In genomic region chr2:43217119-43217518, GRCm38 (mm10) we compare ENCODE assay signal across 19 mouse cellular contexts.
"Had no signal": no experiment of that assay in that cellular context is flagged by ENCODE, and none has a peak within 500 bp of the region (broad histone marks: within the 10 kb centered on the region; RNA-seq: fewer than 3 reads in every experiment).

No protein-coding gene starts in this region.

- H3K4me2 ChIP-seq: lung, embryonic 14.5 days; midbrain, embryonic 12.5 days; neural tube, embryonic 13.5 days; neural tube, embryonic 15.5 days; stomach, embryonic 15.5 days had no signal

- H3K9me3 ChIP-seq: midbrain, embryonic 10.5 days; midbrain, embryonic 12.5 days; neural tube, embryonic 13.5 days; neural tube, embryonic 15.5 days; stomach, embryonic 15.5 days had no signal

- H3K27me3 ChIP-seq: midbrain, embryonic 12.5 days; neural tube, embryonic 13.5 days; neural tube, embryonic 15.5 days; stomach, embryonic 15.5 days had no signal

- H3K27ac ChIP-seq: midbrain, embryonic 10.5 days; midbrain, embryonic 12.5 days; neural tube, embryonic 13.5 days; neural tube, embryonic 15.5 days; stomach, embryonic 15.5 days; stomach, postnatal 0 days had no signal

- ATAC-seq: midbrain, embryonic 16.5 days had no signal

- H3K4me3 ChIP-seq: midbrain, embryonic 10.5 days; midbrain, embryonic 12.5 days; myocyte; neural tube, embryonic 13.5 days; neural tube, embryonic 15.5 days; stomach, embryonic 15.5 days had no signal

- H3K36me3 ChIP-seq: midbrain, embryonic 10.5 days; midbrain, embryonic 12.5 days; neural tube, embryonic 13.5 days; neural tube, embryonic 15.5 days; stomach, embryonic 15.5 days had no signal

- DNase-seq: lung, adult 18-20 months; lung, embryonic 14.5 days; lung, postnatal 10 days; lung, postnatal 4 days; midbrain, embryonic 14.5 days; retina, postnatal 1 day; right cerebral cortex, adult 18-20 months; right cerebral cortex, postnatal 25 days; thymus, adult 2 months; thymus, postnatal 25 days; thymus, postnatal 4 days had no signal

- H3K9ac ChIP-seq: lung, embryonic 14.5 days; midbrain, embryonic 12.5 days; neural tube, embryonic 13.5 days; neural tube, embryonic 15.5 days; stomach, embryonic 15.5 days had no signal

- H3K4me1 ChIP-seq: midbrain, embryonic 10.5 days; midbrain, embryonic 12.5 days; neural tube, embryonic 13.5 days; neural tube, embryonic 15.5 days; stomach, embryonic 15.5 days had no signal
